Mouse (Mus musculus): Measurements from ENCODE around the gene Slc9a3r2. TPM values are rescaled to one million over a fixed set of nuclear protein-coding genes. Genes with fewer than 3 reads are reported as not detected.
"Not testable (repeated sequence)": the region's sequence is repeated elsewhere in the genome, so short reads cannot be mapped to it uniquely, and the experiment has no call there.

Gene Slc9a3r2
- 10 to 100 TPM; 61.8 to 75.0 TPM for total RNA-seq (2021)

- peak; percentile 71 for DNase-seq
Observed at GRCm38 (mm10) chr17:24650070-24650616, at the start of gene Slc9a3r2. Slc9a3r2 (minus strand) TSS chr17:24650327.

- no peak for DNase-seq
Observed at GRCm38 (mm10) chr17:24699473-24699872, 49.3 kb upstream of the Slc9a3r2 start.

- no peak for DNase-seq
Observed at GRCm38 (mm10) chr17:24698715-24699114, 48.6 kb upstream of the Slc9a3r2 start.

GRCm38 (mm10) chr17:24697985-24698384 is 47.9 kb upstream of the Slc9a3r2 start:
- DNase-seq = no peak

GRCm38 (mm10) chr17:24696011-24696697 is 46.0 kb upstream of the Slc9a3r2 start, which contains the start of the genes Gfer and Noxo1:
Gfer (minus strand) TSS chr17:24696156.
Noxo1 (plus strand) TSS chr17:24696234.
- peak; percentile 93 for DNase-seq

GRCm38 (mm10) chr17:24695326-24696010 is 45.3 kb upstream of the Slc9a3r2 start:
- DNase-seq = no peak

- no peak for DNase-seq
Observed at GRCm38 (mm10) chr17:24692385-24692784, 42.3 kb upstream of the Slc9a3r2 start.

- DNase-seq = no peak
Observed at GRCm38 (mm10) chr17:24689251-24690081, 39.3 kb upstream of the Slc9a3r2 start, which contains the start of gene Syngr3. Syngr3 (minus strand) TSS chr17:24689955.

- no peak for DNase-seq
Observed at GRCm38 (mm10) chr17:24687599-24687998, 37.5 kb upstream of the Slc9a3r2 start.

GRCm38 (mm10) chr17:24687146-24687595 is 37.0 kb upstream of the Slc9a3r2 start:
- DNase-seq = peak; percentile 45

- DNase-seq = peak; percentile 39
Observed at GRCm38 (mm10) chr17:24686514-24686913, 36.4 kb upstream of the Slc9a3r2 start.

GRCm38 (mm10) chr17:24677500-24678080 is 27.5 kb upstream of the Slc9a3r2 start:
- no peak for DNase-seq

GRCm38 (mm10) chr17:24676877-24677276 is 26.8 kb upstream of the Slc9a3r2 start:
- DNase-seq = no peak

- peak; percentile 87 for DNase-seq
Observed at GRCm38 (mm10) chr17:24676187-24676586, 26.1 kb upstream of the Slc9a3r2 start.

- DNase-seq = no peak
Observed at GRCm38 (mm10) chr17:24674277-24674676, 24.1 kb upstream of the Slc9a3r2 start.

GRCm38 (mm10) chr17:24672141-24672540 is 22.0 kb upstream of the Slc9a3r2 start:
- peak; percentile 56 for DNase-seq

GRCm38 (mm10) chr17:24671346-24671745 is 21.2 kb upstream of the Slc9a3r2 start:
- no peak for DNase-seq

GRCm38 (mm10) chr17:24670246-24670844 is 20.2 kb upstream of the Slc9a3r2 start:
- no peak for DNase-seq

GRCm38 (mm10) chr17:24669545-24670245 is 19.6 kb upstream of the Slc9a3r2 start, which contains the start of gene Zfp598:
Zfp598 (plus strand) TSS chr17:24669687.
- peak; percentile 97 for DNase-seq

- DNase-seq = not testable (repeated sequence)
Observed at GRCm38 (mm10) chr17:24669214-24669544, 19.1 kb upstream of the Slc9a3r2 start.

- peak; percentile 67 for DNase-seq
Observed at GRCm38 (mm10) chr17:24667416-24667815, 17.3 kb upstream of the Slc9a3r2 start.

All from heart, postnatal 4 days (tissue).